Mouse (Mus musculus) lung, postnatal 10 days (tissue): ENCODE results near the gene Gm17079.
"Not testable (repeated sequence)": the region's sequence is repeated elsewhere in the genome, so short reads cannot be mapped to it uniquely, and the experiment has no call there.

Source experiments
- DNase-seq: peaks from one replicate; pipeline ENCODE4 v3.0.0; 2021

Gene Gm17079

GRCm38 (mm10) chr14:51695368-51695767, at the start of gene Gm17079:
TSS of gene Gm17079 (minus strand) at chr14:51695468.
- not testable (repeated sequence) for DNase-seq

- no peak for DNase-seq
These were observed 45.3 kb upstream of the Gm17079 start for GRCm38 (mm10) chr14:51740347-51741170.

GRCm38 (mm10) chr14:51739150-51739993, 44.1 kb upstream of the Gm17079 start:
- DNase-seq: no peak

DNA sequence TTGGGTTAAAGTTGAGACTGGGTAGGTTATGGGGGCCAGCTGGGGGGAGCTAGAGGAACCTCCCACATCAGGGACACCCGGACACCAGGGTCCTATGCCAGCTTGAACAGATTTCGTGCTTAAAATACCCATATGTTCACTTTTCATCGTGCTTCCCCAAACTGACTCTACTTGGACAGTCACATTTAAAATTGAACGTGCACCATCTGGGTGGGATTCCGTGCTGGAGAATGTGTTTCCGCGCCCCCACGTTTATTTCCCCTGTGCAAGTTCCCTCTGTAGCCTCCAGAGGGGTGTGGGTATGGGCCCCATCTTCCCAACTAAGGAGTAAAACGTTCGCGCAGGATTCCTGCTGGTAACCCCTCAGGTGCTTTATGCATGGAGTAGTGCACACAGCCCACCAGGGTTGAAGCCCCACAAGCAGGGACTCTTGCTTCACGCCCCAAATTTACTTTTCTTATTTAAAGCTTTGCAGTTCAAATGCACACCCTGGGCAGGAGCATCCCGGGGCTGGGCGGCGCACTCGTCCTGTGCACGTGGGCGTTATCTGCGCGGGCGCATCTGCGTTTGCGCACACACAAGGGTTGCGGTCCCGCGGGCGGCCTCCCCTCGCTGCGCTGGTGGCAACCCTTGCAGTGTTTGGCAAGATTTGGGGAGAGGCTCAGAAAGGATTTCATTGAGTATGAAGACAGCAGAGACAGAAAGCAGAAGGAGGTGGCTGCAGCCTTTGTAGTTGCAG, 43.3 kb upstream of the Gm17079 start:
- DNase-seq: no peak

DNA sequence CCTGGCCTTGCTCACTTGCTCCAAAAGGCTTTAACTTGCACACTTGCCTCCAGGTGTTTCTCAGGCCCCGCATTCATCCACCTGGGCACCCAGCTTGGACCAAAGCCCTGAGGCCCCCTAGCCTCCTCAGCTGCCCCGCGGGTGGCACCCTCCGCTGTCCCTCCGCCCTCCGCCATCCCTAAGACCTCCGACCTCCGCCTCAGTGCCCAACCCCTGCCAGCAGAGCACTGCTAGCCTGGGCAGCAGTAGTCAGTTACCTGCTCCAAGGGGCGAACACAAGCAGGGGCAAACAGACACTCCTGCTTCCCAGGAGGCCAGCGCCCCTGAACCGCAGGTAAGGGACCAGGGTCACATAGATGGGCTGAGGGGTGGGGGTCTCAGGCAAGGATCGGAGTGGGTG, 42.7 kb upstream of the Gm17079 start:
- no peak for DNase-seq

DNA sequence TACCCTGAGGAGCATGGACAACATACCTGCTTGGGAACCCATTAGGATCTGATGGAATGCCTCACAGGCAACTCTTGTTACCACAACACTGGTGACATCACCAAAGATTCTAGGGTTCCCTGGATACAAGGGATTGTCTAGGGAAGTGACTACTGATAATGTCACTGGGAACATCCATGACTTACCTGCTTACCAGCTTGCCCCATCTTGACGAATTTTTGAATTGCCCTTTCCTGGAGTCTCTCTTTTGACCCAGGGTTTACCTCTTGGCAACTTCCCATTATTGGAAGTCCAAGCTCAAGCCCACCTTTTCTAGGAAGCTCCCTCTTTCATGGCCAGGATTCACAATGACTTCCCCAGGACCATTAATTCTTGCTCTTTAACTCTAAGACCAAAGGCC, 21.8 kb upstream of the Gm17079 start, which contains the start of gene Gm5800:
Gm5800 (minus strand) TSS at position 101 of the 400 bp plus-strand sequence.
- no peak for DNase-seq

DNA sequence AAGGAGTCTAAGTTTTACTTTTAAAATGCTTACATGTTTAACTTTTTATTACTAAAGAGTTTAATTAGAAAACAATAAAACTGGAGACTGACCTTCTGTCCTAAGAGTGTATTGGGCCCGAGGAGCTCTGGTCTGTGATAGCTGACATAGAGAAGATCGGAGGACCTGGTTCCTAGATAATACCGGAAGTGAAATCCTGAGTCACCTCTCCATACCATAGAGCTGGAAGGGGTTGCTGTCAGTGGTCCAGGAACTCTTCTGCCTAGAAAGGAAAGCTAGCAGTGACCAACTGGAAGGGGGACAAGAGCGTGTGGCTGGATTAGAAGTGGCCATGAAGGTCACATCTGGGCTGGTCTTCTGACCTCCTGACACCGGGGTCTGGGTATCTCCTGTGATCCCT, 18.0 kb downstream of the Gm17079 start:
- no peak for DNase-seq
